Mouse (Mus musculus): ENCODE results near the gene Tuba8.

- TF ChIP-seq CTCF (IDR thresholded peaks at IDR 0.05 in 2 of 3, conservative IDR thresholded peaks at IDR 0.05 in 1 of 3; ENCODE audit: control insufficient read depth in 1 of 3, insufficient read depth in 1 of 3, low read depth in 2 of 3, low read length in 3 of 3, poor library complexity in 1 of 3, severe bottlenecking in 1 of 3) (no peak), E2F4 (IDR thresholded peaks at IDR 0.05; ENCODE audit: borderline replicate concordance, low read depth, low read length) (no peak), RCOR1 (IDR thresholded peaks at IDR 0.05; ENCODE audit: low read depth, low read length) (no peak), TAL1 (IDR thresholded peaks at IDR 0.05; ENCODE audit: low read length) (no peak), KAT2A (conservative IDR thresholded peaks at IDR 0.05; ENCODE audit: low read depth, low read length) (no peak), ZKSCAN1 (IDR thresholded peaks at IDR 0.05; ENCODE audit: low read depth, low read length) (no peak), MEF2A (IDR thresholded peaks at IDR 0.05; ENCODE audit: extremely low read depth, insufficient replicate concordance, low read depth, low read length, poor library complexity, severe bottlenecking) (no peak)
These were observed 22.2 kb downstream of the Tuba8 start for GRCm38 (mm10) chr6:121232652-121233051.

Measured in MEL (cell line).